Mouse (Mus musculus) cerebellum, adult 2 months (tissue): ENCODE measurements around the gene Pias3.

Experiments used
- CTCF ChIP-seq: fragments of 200-500 bp; IDR thresholded peaks from 2 replicates; pipeline ENCODE4 v1.5.1; 2011; ENCODE audit warnings: low read depth, mild to moderate bottlenecking, control low read depth, low read length, moderate library complexity, borderline replicate concordance; ENCODE audit not compliant: insufficient read depth
- POLR2A ChIP-seq: fragments of 200-500 bp; IDR thresholded peaks from 2 replicates; pipeline ENCODE4 v1.6.1; 2011; ENCODE audit warnings: low read length, control low read depth, borderline replicate concordance; ENCODE audit not compliant: insufficient read depth

DNA sequence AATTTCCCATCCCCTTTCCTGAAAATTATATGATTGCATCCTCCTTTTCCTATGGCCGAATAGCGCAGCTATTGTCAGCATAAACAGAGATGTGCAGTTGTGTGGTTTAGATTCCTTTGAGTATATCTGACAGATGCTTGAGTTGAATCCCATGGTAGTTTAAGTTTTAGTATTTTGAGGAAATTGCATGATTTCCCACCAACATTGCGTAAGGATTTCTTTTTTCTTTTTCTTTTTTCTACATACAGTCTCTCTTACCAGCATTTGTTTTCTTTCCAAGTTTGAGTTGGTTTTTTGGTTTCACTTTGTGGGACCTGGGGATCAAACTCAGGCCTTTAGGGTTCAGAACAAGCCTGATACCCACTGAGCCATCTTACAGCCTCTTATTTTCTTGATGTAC lies 48.2 kb downstream of the Pias3 start:
- no peak for TF ChIP-seq CTCF
- TF ChIP-seq POLR2A, result no peak
